Mouse (Mus musculus): Measurements from ENCODE around the gene Mt1.

Mt1 gene

DNA sequence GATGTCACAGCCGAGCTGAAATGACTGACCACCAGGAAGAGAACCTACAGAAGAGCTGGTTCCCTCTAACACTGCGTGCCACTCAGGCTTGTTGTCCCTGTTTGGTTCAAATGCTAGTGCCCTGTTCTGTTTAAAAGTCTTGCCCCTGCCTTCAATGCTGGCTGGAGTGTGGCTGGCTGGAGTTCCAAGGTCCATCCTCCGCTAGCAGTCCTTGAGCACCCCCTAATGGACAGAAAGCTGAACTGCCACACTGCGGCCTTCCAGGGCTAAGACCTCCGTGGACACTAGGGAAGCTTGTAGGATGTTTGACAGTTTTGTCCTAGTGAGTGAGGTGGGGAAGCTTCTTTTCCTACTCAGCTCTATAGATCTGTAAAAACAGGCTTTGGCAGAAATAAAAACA, 26.9 kb downstream of the Mt1 start:
- peak; percentile 81 for DNase-seq (ENCODE audit: low read depth, low spot score)

DNA sequence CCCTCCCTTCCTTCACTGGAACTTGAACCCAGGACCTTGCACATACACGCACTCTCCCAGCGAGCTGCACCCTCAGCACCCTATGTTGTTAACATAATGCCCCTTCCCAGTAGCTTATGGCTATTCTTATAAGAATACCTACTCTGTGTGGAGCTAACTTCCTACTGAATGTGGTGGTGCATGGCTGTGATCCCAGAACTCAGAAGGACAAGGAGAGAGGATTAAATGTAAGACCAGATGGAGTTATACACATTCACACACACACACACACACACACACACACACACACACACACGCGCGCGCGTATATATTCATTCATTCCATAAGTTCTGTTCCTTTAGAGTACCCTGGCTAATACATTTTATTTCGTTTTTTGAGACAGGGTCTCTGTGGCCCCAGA, 27.4 kb downstream of the Mt1 start:
- no peak for DNase-seq (ENCODE audit: low read depth, low spot score)

DNA sequence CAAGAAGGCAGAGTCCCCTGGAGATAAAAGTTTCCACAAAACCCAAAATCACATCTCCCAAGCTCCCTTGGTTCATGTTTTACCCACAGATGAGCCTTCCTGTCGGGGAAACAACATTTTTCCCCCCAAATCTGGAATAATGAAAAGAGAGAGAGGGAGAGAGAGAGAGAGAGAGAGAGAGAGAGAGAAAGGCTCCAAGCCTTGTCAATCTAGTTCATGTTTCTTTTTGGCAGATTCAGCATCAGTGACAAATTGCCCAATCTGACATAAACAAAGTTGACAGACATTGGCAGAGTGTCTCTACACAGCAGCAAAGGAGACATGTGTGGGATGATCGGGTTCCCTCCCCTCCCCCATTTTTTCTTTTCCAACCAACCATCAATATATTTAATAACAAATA, 28.6 kb downstream of the Mt1 start:
- no peak for DNase-seq (ENCODE audit: low read depth, low spot score)

GRCm38 (mm10) chr8:94209639-94210038, 30.8 kb downstream of the Mt1 start:
- DNase-seq (ENCODE audit: low read depth, low spot score): no peak

- no peak for DNase-seq (ENCODE audit: low read depth, low spot score)
Measured at GRCm38 (mm10) chr8:94210225-94210624, 31.3 kb downstream of the Mt1 start.

GRCm38 (mm10) chr8:94213819-94214218, 34.9 kb downstream of the Mt1 start:
- DNase-seq (ENCODE audit: low read depth, low spot score): no peak

GRCm38 (mm10) chr8:94214252-94215173, 35.6 kb downstream of the Mt1 start, which contains the start of gene Nup93:
Nup93 (plus strand) TSS chr8:94214564.
- peak; percentile 99 for DNase-seq (ENCODE audit: low read depth, low spot score)

DNA sequence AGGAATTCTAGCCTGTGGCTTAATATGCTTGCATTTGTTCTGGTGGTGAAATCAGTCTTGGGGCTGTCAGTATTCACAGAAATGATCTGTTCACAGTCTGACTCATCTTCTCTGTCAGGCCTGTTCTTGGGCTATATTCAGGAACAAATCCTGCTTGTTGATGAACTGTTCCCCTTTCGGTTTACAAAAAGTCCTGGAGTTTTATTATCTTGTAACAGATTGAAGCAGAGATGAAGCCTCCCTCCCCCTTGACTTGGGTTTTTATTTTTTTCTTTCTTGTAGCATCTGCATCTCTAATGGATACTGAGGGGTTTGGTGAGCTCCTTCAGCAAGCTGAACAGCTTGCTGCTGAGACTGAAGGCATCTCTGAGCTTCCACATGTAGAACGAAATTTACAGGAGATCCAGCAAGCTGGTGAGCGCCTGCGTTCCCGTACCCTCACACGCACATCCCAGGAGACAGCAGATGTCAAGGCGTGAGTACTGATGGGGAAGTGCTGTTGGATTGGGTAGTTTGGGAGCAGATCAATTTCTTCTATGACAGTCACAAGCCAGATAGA, 48.6 kb downstream of the Mt1 start:
- DNase-seq (ENCODE audit: low read depth, low spot score): no peak
